Mouse (Mus musculus) C2C12 (cell line): Measurements from ENCODE around the gene Slc25a31.

Source experiments
- CTCF ChIP-seq: IDR thresholded peaks from one replicate; pipeline ENCODE4 v1.5.1; 2011; ENCODE audit not compliant: control insufficient read depth, insufficient read depth, insufficient read length
- USF1 ChIP-seq: IDR thresholded peaks from one replicate; pipeline ENCODE4 v1.6.1; 2011; ENCODE audit warnings: low read depth, mild to moderate bottlenecking, control low read depth, moderate library complexity

GRCm38 (mm10) chr3:40673515-40673914 is 35.1 kb upstream of the Slc25a31 start:
- TF ChIP-seq CTCF (no peak), USF1 (no peak)
